Mouse (Mus musculus) lung, postnatal 0 days (tissue): ENCODE measurements around the gene B230307C23Rik. TPM values are rescaled to one million over a fixed set of nuclear protein-coding genes. Genes with fewer than 3 reads are reported as not detected.
A peak's percentile ranks its signal among the peaks of the same experiment; 100 is the strongest.

ENCODE experiments used
- ATAC-seq: fragments of 200-750 bp; cut with Nextera tagmentation; 2 replicates; pipeline ENCODE4 v1.8.0; 2017; ENCODE audit warnings: moderate library complexity
- DNase-seq: peaks from one replicate; pipeline ENCODE4 v3.0.0-alpha.2; 2016; ENCODE audit warnings: low spot score
- H3K27ac ChIP-seq: fragments of 300-500 bp; sonication (generic); 2 replicates; pipeline ENCODE4 v1.5.1; 2014; ENCODE audit warnings: antibody characterized with exemption, mild to moderate bottlenecking, low read length, mixed read lengths
- H3K27me3 ChIP-seq: fragments of 300-500 bp; sonication (generic); replicated peaks from 2 replicates; pipeline ENCODE4 v1.6.1; 2014; ENCODE audit warnings: low read length, mixed read lengths; ENCODE audit not compliant: insufficient read depth
- H3K36me3 ChIP-seq: fragments of 300-500 bp; sonication (generic); 2 replicates; pipeline ENCODE4 v1.6.1; 2014; ENCODE audit warnings: low read length, mixed read lengths; ENCODE audit not compliant: insufficient read depth
- H3K4me1 ChIP-seq: fragments of 300-500 bp; sonication (generic); 2 replicates; pipeline ENCODE4 v1.6.1; 2014; ENCODE audit warnings: antibody characterized with exemption, low read depth, low read length, mixed read lengths; ENCODE audit not compliant: insufficient read depth
- H3K4me2 ChIP-seq: fragments of 300-500 bp; sonication (generic); replicated peaks from 2 replicates; pipeline ENCODE4 v1.6.1; 2014; ENCODE audit warnings: low read depth, mild to moderate bottlenecking, low read length, moderate library complexity, mixed read lengths
- H3K4me3 ChIP-seq: fragments of 300-500 bp; sonication (generic); 2 replicates; pipeline ENCODE4 v1.5.1; 2014; ENCODE audit warnings: low read depth, low read length
- H3K9ac ChIP-seq: fragments of 300-500 bp; sonication (generic); replicated peaks from 2 replicates; pipeline ENCODE4 v1.6.1; 2014; ENCODE audit warnings: low read depth, mild to moderate bottlenecking
- H3K9me3 ChIP-seq: fragments of 300-500 bp; sonication (generic); 2 replicates; pipeline ENCODE4 v1.6.1; 2016; ENCODE audit warnings: low read length, mixed read lengths
- CTCF ChIP-seq: IDR thresholded peaks from 2 replicates; pipeline ENCODE4 v1.5.1; 2016; ENCODE audit warnings: antibody characterized with exemption, mild to moderate bottlenecking
- EP300 ChIP-seq: IDR thresholded peaks from 2 replicates; pipeline ENCODE4 v1.6.1; 2016; ENCODE audit warnings: antibody characterized with exemption, mild to moderate bottlenecking, control low read depth
- WGBS: fragments of 180-500 bp; shearing (Covaris S2); extraction: QIAGEN DNeasy Blood & Tissue Kit; methylation state at CpG from one replicate; pipeline ENCODE4 v1.1.7; 2014; 5-methylcytosine and 5-hydroxymethylcytosine counted together
- polyA plus RNA-seq: library from polyadenylated mRNA; unstranded; fragments of >200 nt; fragmentation: Nextera tagmentation; extraction: Ambion mirVana; gene quantifications from 2 replicates; pipeline ENCODE4 v1.2.1, GENCODE M21; 2015

B230307C23Rik gene
- polyA plus RNA-seq, 1 experiment from 2014 or later: 19.8 TPM

GRCm38 (mm10) chr16:97956011-97956410, 41.1 kb upstream of the B230307C23Rik start:
- DNase-seq: no peak
- no peak for ATAC-seq
- Histone ChIP-seq H3K27me3 (no peaks in the 10 kb centered on the region), H3K9ac (no peak overlapping the region), H3K4me2 (no peak overlapping the region), H3K4me1 (no peaks in the 10 kb centered on the region), H3K36me3 (peaks cover 23% of the 10 kb centered on the region), H3K4me3 (no peak overlapping the region), H3K27ac (no peak overlapping the region), H3K9me3 (no peaks in the 10 kb centered on the region)
- WGBS: 77% methylated on average over 2 of the region's 2 CpGs
- TF ChIP-seq EP300: no peak
- no peak for TF ChIP-seq CTCF

GRCm38 (mm10) chr16:97957626-97958025, 39.5 kb upstream of the B230307C23Rik start:
- no peak for ATAC-seq
- Histone ChIP-seq H3K9ac (no peak overlapping the region), H3K27me3 (no peaks in the 10 kb centered on the region), H3K4me2 (no peak overlapping the region), H3K4me1 (no peaks in the 10 kb centered on the region), H3K4me3 (no peak overlapping the region), H3K9me3 (no peaks in the 10 kb centered on the region), H3K36me3 (peaks cover 10% of the 10 kb centered on the region), H3K27ac (no peak overlapping the region)
- no peak for TF ChIP-seq EP300
- TF ChIP-seq CTCF: no peak
- no peak for DNase-seq

- TF ChIP-seq CTCF (no peak), EP300 (no peak)
- Histone ChIP-seq H3K4me2 (no peak overlapping the region), H3K9ac (no peak overlapping the region), H3K4me1 (no peaks in the 10 kb centered on the region), H3K9me3 (no peaks in the 10 kb centered on the region), H3K36me3 (peaks cover 7% of the 10 kb centered on the region), H3K27ac (no peak overlapping the region), H3K27me3 (no peaks in the 10 kb centered on the region), H3K4me3 (no peak overlapping the region)
- DNase-seq (no peak), ATAC-seq (no peak)
These were observed 38.6 kb upstream of the B230307C23Rik start for GRCm38 (mm10) chr16:97958401-97958973.

GRCm38 (mm10) chr16:97960348-97960747, 36.8 kb upstream of the B230307C23Rik start:
- Histone ChIP-seq H3K27ac (no peak overlapping the region), H3K27me3 (no peaks in the 10 kb centered on the region), H3K4me1 (no peaks in the 10 kb centered on the region), H3K4me3 (no peak overlapping the region), H3K36me3 (peaks cover 6% of the 10 kb centered on the region), H3K9ac (no peak overlapping the region), H3K9me3 (no peaks in the 10 kb centered on the region), H3K4me2 (no peak overlapping the region)
- DNase-seq: no peak
- WGBS: 88% methylated on average over 3 of the region's 3 CpGs
- TF ChIP-seq EP300 (no peak), CTCF (no peak)
- no peak for ATAC-seq

- H3K36me3 ChIP-seq: no peaks in the 10 kb centered on the region
- H3K9ac ChIP-seq: peak overlapping the region; percentile 85
- H3K9me3 ChIP-seq: no peaks in the 10 kb centered on the region
- H3K27me3 ChIP-seq: no peaks in the 10 kb centered on the region
- peak overlapping the region; percentile 80 for H3K4me3 ChIP-seq
- TF ChIP-seq EP300: no peak
- TF ChIP-seq CTCF: no peak
- H3K4me2 ChIP-seq: peak overlapping the region; percentile 93
- DNase-seq (peak; percentile 22), ATAC-seq (no peak)
- H3K4me1 ChIP-seq: no peaks in the 10 kb centered on the region
- 4% methylated on average over 36 of the region's 36 CpGs for WGBS
- H3K27ac ChIP-seq: peak overlapping the region; percentile 95
These were observed 35.5 kb upstream of the B230307C23Rik start for GRCm38 (mm10) chr16:97961381-97962150.

GRCm38 (mm10) chr16:97962151-97962948, 34.8 kb upstream of the B230307C23Rik start, which contains the start of the genes C2cd2 and Zbtb21:
Gene C2cd2 (minus strand): TSS chr16:97962598.
Gene Zbtb21 (minus strand): TSS chr16:97962622.
- Histone ChIP-seq H3K36me3 (no peaks in the 10 kb centered on the region), H3K27me3 (no peaks in the 10 kb centered on the region), H3K27ac (peak within 1 kb of the TSS; percentile 95), H3K4me1 (no peaks in the 10 kb centered on the region), H3K4me2 (peak within 1 kb of the TSS; percentile 93), H3K9me3 (no peaks in the 10 kb centered on the region), H3K4me3 (peak within 1 kb of the TSS; percentile 80), H3K9ac (peak within 1 kb of the TSS; percentile 85)
- peak; percentile 98 for DNase-seq
- TF ChIP-seq CTCF: peak; percentile 9; the same call in 1 of the 2 replicates
- no peak; the same call in 1 of the 2 replicates for TF ChIP-seq EP300
- ATAC-seq: peak; percentile 98
- under 1% methylated on average over 77 of the region's 78 CpGs for WGBS
